Mouse (Mus musculus): ENCODE measurements at regions not wholly inside any gene's neighbourhood (a gene's known extent, or its start where the extent isn't known, plus 50 kb on each side); places are given as distances from the start of the nearest gene placed in this dataset.

GRCm38 (mm10) chr9:94295431-94295830 is 242.4 kb downstream of the 1190002N15Rik start:
- TF ChIP-seq EP300 (IDR thresholded peaks at IDR 0.05; ENCODE audit: low read depth) = no peak
- no peak for TF ChIP-seq CTCF (IDR thresholded peaks at IDR 0.05; ENCODE audit: low read depth)
